17 mouse cellular contexts compared by ENCODE assay signal in genomic region chr5:103541542-103541941, GRCm38 (mm10).
DNase-seq lines count a peak whose midpoint lies in the region; ATAC-seq lines count a peak whose summit lies in the region.
"Had no signal": no experiment of that assay in that cellular context is flagged by ENCODE, and none has a peak within 500 bp of the region (broad histone marks: within the 10 kb centered on the region; RNA-seq: fewer than 3 reads in every experiment).

No protein-coding gene starts in this region.

- no peaks in the 10 kb centered on the region for H3K27me3 ChIP-seq in heart, embryonic 13.5 days (replicated peaks)
- H3K27me3 ChIP-seq: liver, embryonic 12.5 days; neural tube, embryonic 13.5 days had no signal

- H3K4me1 ChIP-seq in heart, embryonic 13.5 days, result 0 out of 2 replicates have a peak, but pooled peaks cover 7% of the 10 kb centered on the region
- H3K4me1 ChIP-seq: liver, embryonic 12.5 days; neural tube, embryonic 13.5 days had no signal

- no peaks in the 10 kb centered on the region for H3K9me3 ChIP-seq in heart, embryonic 13.5 days
- H3K9me3 ChIP-seq: liver, embryonic 12.5 days; neural tube, embryonic 13.5 days had no signal

- H3K27ac ChIP-seq in heart, embryonic 13.5 days (replicated peaks), result 0 out of 2 replicates have a peak overlapping the region, but pooled peaks have one; percentile 20
- H3K27ac ChIP-seq: liver, embryonic 12.5 days had no signal

- 78% methylated on average over 11 of the region's 11 CpGs for WGBS in heart, embryonic 13.5 days

- H3K4me3 ChIP-seq in heart, embryonic 13.5 days, result no peak overlapping the region
- H3K4me3 ChIP-seq: liver, embryonic 12.5 days; neural tube, embryonic 13.5 days had no signal

- DNase-seq in cerebellum, postnatal 10 days, result peak; percentile 78 to 85
- no peak for DNase-seq in cerebellum, adult 9-11 months
- no peak for DNase-seq in heart, adult 18-20 months
- peak; percentile 17 for DNase-seq in lung, postnatal 10 days
- no peak for DNase-seq in lung, postnatal 4 days
- peak; percentile 15 for DNase-seq in Muller cell, postnatal 12 days (ENCODE audit: inconsistent ontology term)
- DNase-seq: adrenal gland, adult 2 months; embryo, embryonic 11 days; gastrocnemius, postnatal 36 days; lung, embryonic 14.5 days; thymus, adult 18-20 months had no signal

- H3K9ac ChIP-seq in heart, embryonic 13.5 days, result no peak overlapping the region
- H3K9ac ChIP-seq: liver, embryonic 12.5 days; lung, embryonic 14.5 days; neural tube, embryonic 13.5 days had no signal

- ATAC-seq in heart, embryonic 13.5 days (ENCODE audit: extremely low read depth, insufficient number of reproducible peaks, low FRiP score, low TSS enrichment), result no peak
- ATAC-seq in megakaryocyte progenitor cell, adult 5-6 weeks (replicated peaks; ENCODE audit: poor library complexity), result no peak
- ATAC-seq: intestine, embryonic 16.5 days; liver, embryonic 12.5 days had no signal

- peaks cover 53% of the 10 kb centered on the region for H3K36me3 ChIP-seq in heart, embryonic 13.5 days
- H3K36me3 ChIP-seq: liver, embryonic 12.5 days had no signal

- H3K4me2 ChIP-seq in heart, embryonic 13.5 days, result no peak overlapping the region
- H3K4me2 ChIP-seq: heart, embryonic 11.5 days; liver, embryonic 12.5 days; lung, embryonic 14.5 days; neural tube, embryonic 13.5 days had no signal

Comparison
In these comparisons a context has a peak if more than half of its experiments do, and no peak if none do; other contexts are left out.
1. DNase-seq: peak in cerebellum, postnatal 10 days (2 of 2), lung, postnatal 10 days (single experiment) and Muller cell, postnatal 12 days (single experiment); none in cerebellum, adult 9-11 months (single experiment), heart, adult 18-20 months (0 of 2) and lung, postnatal 4 days (0 of 2).